Mouse (Mus musculus) cerebellum, adult 2 months (tissue): Measurements from ENCODE around the gene Smarcad1.
"Not testable (repeated sequence)": the region's sequence is repeated elsewhere in the genome, so short reads cannot be mapped to it uniquely, and the experiment has no call there.

Experiments
- CTCF ChIP-seq: fragments of 200-500 bp; IDR thresholded peaks from 2 replicates; pipeline ENCODE4 v1.5.1; 2011; ENCODE audit warnings: low read depth, mild to moderate bottlenecking, control low read depth, low read length, moderate library complexity, borderline replicate concordance; ENCODE audit not compliant: insufficient read depth
- POLR2A ChIP-seq: fragments of 200-500 bp; IDR thresholded peaks from 2 replicates; pipeline ENCODE4 v1.6.1; 2011; ENCODE audit warnings: low read length, control low read depth, borderline replicate concordance; ENCODE audit not compliant: insufficient read depth

DNA sequence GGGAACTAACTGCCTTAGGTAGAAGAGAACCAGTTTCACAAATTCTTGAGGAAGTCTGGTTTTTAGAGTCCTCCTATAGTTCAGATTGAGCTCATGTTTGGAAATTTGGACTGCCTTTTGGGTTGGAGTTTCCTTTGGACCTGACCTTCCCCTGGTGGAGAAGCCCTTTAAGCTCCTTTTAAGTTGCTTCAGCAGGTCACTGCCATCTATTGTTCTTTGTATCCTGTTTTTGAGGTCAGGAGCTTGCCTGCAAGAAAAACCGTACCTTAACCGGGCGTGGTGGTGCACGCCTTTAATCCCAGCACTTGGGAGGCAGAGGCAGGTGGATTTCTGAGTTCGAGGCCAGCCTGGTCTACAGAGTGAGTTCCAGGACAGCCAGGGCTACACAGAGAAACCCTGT, 23.4 kb upstream of the Smarcad1 start:
- not testable (repeated sequence) for TF ChIP-seq CTCF, POLR2A
